Mouse (Mus musculus) hindbrain, embryonic 14.5 days (tissue): ENCODE measurements around the gene Ube2v1. TPM values are rescaled to one million over a fixed set of nuclear protein-coding genes. Genes with fewer than 3 reads are reported as not detected.

ENCODE experiments used
- ATAC-seq: fragments of 200-750 bp; cut with Nextera tagmentation; 2 replicates; pipeline ENCODE4 v1.8.0; 2017; ENCODE audit warnings: moderate number of reproducible peaks, mild to moderate bottlenecking, moderate TSS enrichment, moderate library complexity; ENCODE audit not compliant: low FRiP score
- DNase-seq: peaks from one replicate; pipeline ENCODE4 v3.0.0-alpha.2; 2015; ENCODE audit warnings: low spot score
- H3K27ac ChIP-seq: fragments of 300-500 bp; sonication (generic); 2 replicates; pipeline ENCODE4 v1.5.1; 2014; ENCODE audit warnings: mild to moderate bottlenecking, moderate library complexity
- H3K27me3 ChIP-seq: fragments of 300-500 bp; sonication (generic); 2 replicates; pipeline ENCODE4 v1.6.1; 2014; ENCODE audit warnings: mild to moderate bottlenecking, low read length, mixed read lengths; ENCODE audit not compliant: control insufficient read depth, insufficient read depth
- H3K36me3 ChIP-seq: fragments of 300-500 bp; sonication (generic); replicated peaks from 2 replicates; pipeline ENCODE4 v1.6.1; 2014; ENCODE audit not compliant: control insufficient read depth, insufficient read depth
- H3K4me1 ChIP-seq: fragments of 300-500 bp; sonication (generic); replicated peaks from 2 replicates; pipeline ENCODE4 v1.6.1; 2014; ENCODE audit warnings: antibody characterized with exemption, low read length, mixed read lengths; ENCODE audit not compliant: control insufficient read depth, insufficient read depth
- H3K4me2 ChIP-seq: fragments of 300-500 bp; sonication (generic); replicated peaks from 2 replicates; pipeline ENCODE4 v1.6.1; 2014; ENCODE audit warnings: mild to moderate bottlenecking, moderate library complexity
- H3K4me3 ChIP-seq: fragments of 300-500 bp; sonication (generic); replicated peaks from 2 replicates; pipeline ENCODE4 v1.5.1; 2014; ENCODE audit warnings: mild to moderate bottlenecking, low read length
- H3K9ac ChIP-seq: fragments of 300-500 bp; sonication (generic); 2 replicates; pipeline ENCODE4 v1.6.1; 2014
- H3K9me3 ChIP-seq: fragments of 300-500 bp; sonication (generic); 2 replicates; pipeline ENCODE4 v1.6.1; 2016; ENCODE audit warnings: low read length; ENCODE audit not compliant: control insufficient read depth
- WGBS: fragments of 180-500 bp; shearing (Covaris S2); extraction: QIAGEN DNeasy Blood & Tissue Kit; methylation state at CpG from one replicate; pipeline ENCODE4 v1.1.7; 2014; 5-methylcytosine and 5-hydroxymethylcytosine counted together
- polyA plus RNA-seq: library from polyadenylated mRNA; unstranded; fragments of >200 nt; fragmentation: Nextera tagmentation; extraction: Ambion mirVana; gene quantifications from 2 replicates; pipeline ENCODE4 v1.2.1, GENCODE M21; 2014

Gene Ube2v1
- polyA plus RNA-seq, 1 experiment from 2014 or later: 302 TPM

DNA sequence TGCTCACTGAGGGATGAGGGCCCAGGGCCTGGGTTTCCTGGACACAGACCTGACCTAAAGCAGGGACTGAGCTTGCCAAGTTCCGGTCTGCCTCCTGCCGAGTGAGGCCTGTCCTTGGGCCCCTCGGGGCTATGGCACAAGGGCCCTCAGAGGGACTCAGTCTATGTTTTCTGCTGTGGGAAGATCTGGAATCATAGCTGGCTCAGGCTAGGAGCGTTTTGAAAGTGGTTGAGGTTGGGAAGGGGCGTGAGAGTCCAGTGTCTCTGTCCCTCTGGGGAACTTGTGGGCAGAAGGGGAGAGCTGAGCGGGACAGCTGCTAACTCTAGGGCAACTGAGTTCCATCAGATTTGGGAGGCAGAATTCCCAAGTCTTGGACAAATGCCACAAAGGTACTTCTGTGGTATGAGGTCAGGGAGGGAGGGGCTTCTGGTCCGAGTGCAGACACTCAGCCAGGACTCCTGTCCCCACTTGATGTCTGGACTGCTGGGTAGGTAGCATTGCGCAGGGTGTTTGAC lies 31.4 kb downstream of the Ube2v1 start:
- ATAC-seq (no peak), DNase-seq (no peak)
- Histone ChIP-seq H3K4me3 (no peak overlapping the region), H3K27ac (no peak overlapping the region), H3K4me2 (no peak overlapping the region), H3K9me3 (no peaks in the 10 kb centered on the region), H3K4me1 (peaks cover 4% of the 10 kb centered on the region; the same call in 1 of the 2 replicates), H3K9ac (no peak overlapping the region), H3K36me3 (no peaks in the 10 kb centered on the region), H3K27me3 (no peaks in the 10 kb centered on the region)
- WGBS: 79% methylated on average over 8 of the region's 8 CpGs

DNA sequence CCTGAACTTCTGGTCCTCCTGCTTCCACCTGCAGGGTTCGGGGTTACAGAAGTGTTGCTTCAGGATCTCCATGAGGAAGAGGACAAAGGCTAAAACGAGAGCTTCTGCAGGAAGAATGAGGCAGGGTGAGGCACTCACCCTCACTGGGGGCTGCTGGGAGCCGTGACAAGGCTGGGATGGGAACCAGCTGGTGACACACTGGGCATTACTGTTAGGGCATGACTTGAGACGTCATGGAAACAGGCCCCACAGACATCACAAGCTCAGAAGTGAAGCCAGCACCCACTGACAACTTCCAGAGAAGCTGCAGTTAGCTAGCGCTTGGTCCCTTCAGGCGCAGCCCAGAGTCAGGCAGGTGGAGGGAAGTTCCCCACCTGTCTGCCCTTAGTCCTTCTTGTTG lies 32.0 kb downstream of the Ube2v1 start:
- no peak overlapping the region for H3K4me3 ChIP-seq
- H3K27me3 ChIP-seq: no peaks in the 10 kb centered on the region
- ATAC-seq: no peak
- H3K9ac ChIP-seq: no peak overlapping the region
- DNase-seq: no peak
- no peaks in the 10 kb centered on the region for H3K9me3 ChIP-seq
- H3K36me3 ChIP-seq: no peaks in the 10 kb centered on the region
- peaks cover 4% of the 10 kb centered on the region; the same call in 1 of the 2 replicates for H3K4me1 ChIP-seq
- no peak overlapping the region for H3K27ac ChIP-seq
- WGBS: 77% methylated on average over 6 of the region's 6 CpGs
- H3K4me2 ChIP-seq: no peak overlapping the region

DNA sequence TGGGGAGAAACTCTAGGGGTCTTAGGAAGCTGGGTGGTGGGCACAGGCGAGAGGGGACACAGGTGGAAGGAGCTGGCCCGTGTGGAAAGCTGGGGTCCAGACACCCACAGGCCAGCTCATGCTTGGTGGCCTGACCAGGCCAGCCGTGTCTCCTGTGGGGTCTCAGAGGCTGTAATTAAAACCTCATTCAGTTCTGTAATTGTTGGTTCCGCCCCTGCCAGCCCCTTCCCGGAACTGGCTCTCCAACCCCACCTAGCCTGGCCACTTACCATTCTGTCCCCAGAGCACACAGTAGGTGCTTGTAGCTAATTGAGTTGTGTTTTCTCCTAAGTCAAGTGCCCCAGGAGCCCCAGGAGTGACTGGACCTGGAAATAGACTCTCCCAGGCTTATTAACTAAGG lies 32.7 kb downstream of the Ube2v1 start:
- no peak overlapping the region for H3K9ac ChIP-seq
- no peak overlapping the region for H3K4me2 ChIP-seq
- no peak overlapping the region for H3K4me3 ChIP-seq
- DNase-seq (no peak), ATAC-seq (no peak)
- no peak overlapping the region for H3K27ac ChIP-seq
- no peaks in the 10 kb centered on the region for H3K9me3 ChIP-seq
- H3K36me3 ChIP-seq: no peaks in the 10 kb centered on the region
- WGBS: 63% methylated on average over 5 of the region's 5 CpGs
- H3K4me1 ChIP-seq: peaks cover 10% of the 10 kb centered on the region; the same call in 1 of the 2 replicates
- H3K27me3 ChIP-seq: no peaks in the 10 kb centered on the region

DNA sequence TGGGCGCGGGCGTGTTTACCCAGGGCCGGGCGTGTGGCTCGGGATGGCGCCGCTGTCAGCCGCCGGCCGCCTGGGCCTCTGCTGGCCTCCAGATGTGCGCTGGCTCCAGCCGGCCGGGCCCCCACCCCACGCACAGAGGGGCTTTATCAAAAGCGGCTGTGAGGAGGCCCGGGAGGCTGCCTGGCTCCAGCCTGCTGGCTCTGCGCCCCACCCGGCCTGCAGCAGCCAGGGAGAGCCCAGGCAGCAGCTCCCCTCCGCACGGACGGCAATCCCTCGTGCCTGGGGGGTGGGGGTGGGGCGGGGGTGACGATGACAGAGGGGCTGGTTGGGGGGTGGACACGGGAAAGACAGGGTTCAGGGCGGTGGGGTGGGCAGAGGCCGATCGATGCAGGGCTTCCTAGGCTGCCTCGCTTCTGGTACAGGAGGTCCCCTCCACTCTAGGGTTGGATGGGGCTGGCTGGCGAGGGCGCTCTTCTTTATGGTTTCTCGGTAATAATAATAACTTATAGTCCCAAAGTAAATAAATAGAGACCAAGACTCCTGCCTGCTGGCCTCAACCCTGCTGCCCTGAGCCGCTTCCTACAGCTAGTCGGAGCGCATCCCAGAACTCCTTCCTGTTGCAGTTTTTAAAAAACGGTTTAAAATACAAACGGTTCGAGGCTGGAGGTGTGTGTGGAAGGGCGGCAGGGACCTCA lies 34.3 kb downstream of the Ube2v1 start:
- no peak overlapping the region for H3K27ac ChIP-seq
- peak; percentile 31; the same call in 1 of the 2 replicates for ATAC-seq
- 35% methylated on average over 35 of the region's 40 CpGs for WGBS
- peaks cover 10% of the 10 kb centered on the region; the same call in 1 of the 2 replicates for H3K4me1 ChIP-seq
- H3K9me3 ChIP-seq: no peaks in the 10 kb centered on the region
- H3K27me3 ChIP-seq: no peaks in the 10 kb centered on the region
- H3K4me2 ChIP-seq: peak overlapping the region; percentile 44
- no peak for DNase-seq
- peak overlapping the region; percentile 45 for H3K9ac ChIP-seq
- H3K36me3 ChIP-seq: no peaks in the 10 kb centered on the region
- no peak overlapping the region for H3K4me3 ChIP-seq

DNA sequence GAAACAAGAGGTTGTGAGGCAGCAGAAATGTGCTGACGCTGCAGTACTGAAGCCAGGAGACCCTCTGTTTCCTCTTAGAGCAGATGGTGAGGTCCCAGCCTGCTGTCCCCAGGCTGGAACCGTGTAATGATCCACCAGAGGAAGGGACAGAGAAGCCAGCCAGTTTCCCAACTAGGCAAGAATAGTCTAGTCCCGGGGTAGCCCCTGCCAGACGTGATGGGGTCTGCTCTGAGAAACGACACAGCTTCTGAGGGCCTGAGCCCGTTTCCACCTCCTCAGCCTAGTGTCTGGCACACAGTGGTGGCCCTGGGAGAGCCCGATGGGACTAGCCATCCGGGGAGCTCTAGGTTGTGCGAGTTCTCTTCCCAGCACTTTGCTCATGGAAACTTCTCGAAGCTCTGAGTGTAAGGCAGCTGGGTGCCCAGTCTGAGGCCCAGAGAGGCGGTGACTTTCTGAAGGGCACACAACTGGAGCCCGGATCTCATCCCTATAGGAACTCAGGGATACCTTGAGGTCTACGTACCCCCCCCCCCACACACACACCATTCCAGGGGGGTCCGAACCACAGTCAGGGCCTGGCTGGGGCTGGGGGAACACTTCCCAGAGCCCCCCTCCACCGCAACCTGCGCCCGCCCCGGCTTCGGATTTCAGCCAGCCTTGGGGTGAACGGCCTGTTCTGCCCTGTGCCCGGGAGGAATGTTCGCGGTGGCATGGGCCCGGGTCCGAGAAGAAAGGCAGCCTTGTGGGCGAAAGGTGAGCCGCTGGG lies 35.0 kb downstream of the Ube2v1 start:
- Histone ChIP-seq H3K4me2 (peak overlapping the region; percentile 44), H3K9ac (peak overlapping the region; percentile 45), H3K27ac (no peak overlapping the region; the same call in 1 of the 2 replicates), H3K4me1 (peaks cover 10% of the 10 kb centered on the region; the same call in 1 of the 2 replicates), H3K36me3 (no peaks in the 10 kb centered on the region), H3K27me3 (no peaks in the 10 kb centered on the region), H3K4me3 (no peak overlapping the region), H3K9me3 (no peaks in the 10 kb centered on the region)
- 37% methylated on average over 26 of the region's 27 CpGs for WGBS
- DNase-seq (no peak), ATAC-seq (peak; percentile 13; the same call in 1 of the 2 replicates)

DNA sequence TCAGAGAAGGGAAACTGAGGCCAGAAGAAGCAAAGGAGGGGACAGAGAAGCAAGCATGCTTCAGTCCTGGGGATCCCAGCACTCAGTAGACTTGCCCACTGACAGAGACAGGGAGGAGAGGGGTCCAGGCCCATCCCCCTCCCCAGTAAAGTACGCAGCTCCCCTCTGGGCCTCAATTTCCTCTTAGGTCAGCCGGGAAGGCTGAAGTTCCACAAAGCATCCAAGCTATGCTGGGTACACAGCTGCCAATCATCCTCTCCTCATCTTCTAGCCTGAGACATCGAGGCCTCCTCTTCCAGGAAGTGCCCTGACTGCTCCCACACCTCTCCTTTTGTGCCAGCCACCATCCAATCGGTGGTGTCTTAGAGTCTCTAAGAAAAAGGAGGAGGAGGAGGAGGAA lies 35.6 kb downstream of the Ube2v1 start:
- H3K4me2 ChIP-seq: no peak overlapping the region
- no peaks in the 10 kb centered on the region for H3K9me3 ChIP-seq
- DNase-seq (no peak), ATAC-seq (no peak)
- H3K36me3 ChIP-seq: no peaks in the 10 kb centered on the region
- peaks cover 10% of the 10 kb centered on the region; the same call in 1 of the 2 replicates for H3K4me1 ChIP-seq
- H3K27me3 ChIP-seq: no peaks in the 10 kb centered on the region
- no peak overlapping the region for H3K27ac ChIP-seq
- 53% methylated on average over 4 of the region's 4 CpGs for WGBS
- no peak overlapping the region for H3K4me3 ChIP-seq
- H3K9ac ChIP-seq: no peak overlapping the region

GRCm38 (mm10) chr2:167595761-167596171 lies 36.1 kb downstream of the Ube2v1 start:
- H3K4me2 ChIP-seq: no peak overlapping the region
- H3K9ac ChIP-seq: no peak overlapping the region
- no peak overlapping the region for H3K4me3 ChIP-seq
- WGBS: 51% methylated on average over 14 of the region's 14 CpGs
- H3K9me3 ChIP-seq: no peaks in the 10 kb centered on the region
- ATAC-seq (no peak), DNase-seq (no peak)
- H3K4me1 ChIP-seq: peaks cover 10% of the 10 kb centered on the region; the same call in 1 of the 2 replicates
- no peaks in the 10 kb centered on the region for H3K27me3 ChIP-seq
- no peaks in the 10 kb centered on the region for H3K36me3 ChIP-seq
- H3K27ac ChIP-seq: no peak overlapping the region

DNA sequence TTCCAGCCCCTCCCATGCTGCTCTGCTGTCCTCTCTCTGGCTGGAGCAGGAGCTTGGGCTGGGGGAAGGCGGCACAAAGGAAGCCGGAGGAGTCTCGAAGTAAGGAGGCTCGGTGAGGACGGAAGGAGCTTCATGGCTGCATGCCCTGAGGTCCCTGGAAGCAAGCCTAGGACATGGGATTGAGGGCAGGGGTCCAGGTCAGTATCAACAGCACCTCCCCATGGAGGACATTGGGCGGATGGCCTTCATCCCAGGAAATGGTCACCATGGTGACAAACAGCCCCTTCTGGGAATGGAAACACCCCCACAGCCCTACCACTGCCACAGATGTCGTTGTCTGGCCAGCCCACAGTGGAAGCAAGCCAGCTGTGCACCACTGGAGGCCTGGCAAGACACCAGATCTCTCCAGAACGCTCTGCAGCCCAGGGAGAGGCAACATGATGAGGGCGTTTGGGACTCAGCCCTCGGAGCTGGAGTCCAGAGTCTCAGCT lies 37.4 kb downstream of the Ube2v1 start:
- WGBS: 21% methylated on average over 10 of the region's 10 CpGs
- Histone ChIP-seq H3K4me1 (peaks cover 10% of the 10 kb centered on the region; the same call in 1 of the 2 replicates), H3K9me3 (no peaks in the 10 kb centered on the region), H3K9ac (no peak overlapping the region), H3K4me2 (no peak overlapping the region), H3K4me3 (no peak overlapping the region), H3K36me3 (no peaks in the 10 kb centered on the region), H3K27ac (0 out of 2 replicates have a peak overlapping the region, but pooled peaks have one; percentile 20), H3K27me3 (no peaks in the 10 kb centered on the region)
- DNase-seq (peak; percentile 51), ATAC-seq (no peak)
